Mouse (Mus musculus) heart, postnatal 10 days (tissue): ENCODE data around the gene Nrn1l. TPM values are rescaled to one million over a fixed set of nuclear protein-coding genes. Genes with fewer than 3 reads are reported as not detected.
A peak's percentile ranks its signal among the peaks of the same experiment; 100 is the strongest.

Experiments used
- DNase-seq, 2 experiments: peaks; one replicate each; pipeline ENCODE4 v3.0.0; 2021
- intact Hi-C: fragments of 180-260 bp; cut with DNase I; formaldehyde crosslinking; loops from one replicate; pipeline ENCODE4 v1.15.1; 2025
- total RNA-seq, 2 experiments: library from RNA; stranded (reverse); gene quantifications; 2 replicates each; pipeline ENCODE4 v1.2.3; 2021

The Nrn1l gene
- not detected for total RNA-seq

DNA sequence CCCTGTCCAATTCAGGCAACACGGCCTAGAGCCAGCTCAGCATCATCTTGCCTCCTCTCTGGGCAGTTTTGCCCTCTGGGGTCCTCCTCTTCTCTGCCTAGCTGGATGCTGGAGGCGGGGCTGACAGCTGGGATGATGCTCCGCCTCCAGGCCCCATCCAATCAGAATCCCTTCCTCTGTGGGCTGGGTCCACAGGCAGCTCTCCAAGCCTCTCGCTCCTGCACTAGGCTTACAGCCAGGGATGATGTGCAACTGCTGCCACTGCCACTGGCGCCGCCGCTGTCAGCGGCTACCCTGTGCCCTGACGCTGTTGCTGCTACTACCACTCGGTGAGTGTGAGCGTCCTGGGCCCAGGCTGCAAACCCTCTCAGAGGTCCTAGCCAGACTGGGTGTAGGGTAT lies at the start of gene Nrn1l:
TSS of gene Nrn1l (plus strand) at position 229 of the 400 bp plus-strand sequence.
- intact Hi-C loops, result no loop called here

DNA sequence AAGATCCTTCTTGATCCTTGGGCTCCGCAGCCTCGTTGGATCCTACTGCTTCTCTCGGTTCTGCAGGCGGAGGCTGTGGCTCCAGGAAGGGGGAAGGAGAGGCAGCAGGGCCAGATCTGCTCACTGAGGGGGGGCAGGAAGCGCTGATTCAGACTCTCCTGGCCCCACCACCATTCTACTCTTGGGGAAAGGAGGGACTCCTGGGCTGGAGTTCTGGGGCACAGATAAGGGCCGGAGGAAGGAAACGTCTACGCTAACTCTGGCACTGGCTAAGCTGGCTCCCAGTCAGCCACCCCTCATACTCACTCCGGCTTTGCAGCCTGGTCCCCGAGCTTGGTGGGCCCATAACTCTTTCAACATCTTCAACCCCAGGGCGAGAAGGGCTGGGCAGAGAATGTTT lies 46.7 kb upstream of the Nrn1l start:
- no peak for DNase-seq
- intact Hi-C loops, result no loop called here

More for the DNA sequence above, at the start of gene Nrn1l:
- DNase-seq, result peak; percentile 86 to 88

DNA sequence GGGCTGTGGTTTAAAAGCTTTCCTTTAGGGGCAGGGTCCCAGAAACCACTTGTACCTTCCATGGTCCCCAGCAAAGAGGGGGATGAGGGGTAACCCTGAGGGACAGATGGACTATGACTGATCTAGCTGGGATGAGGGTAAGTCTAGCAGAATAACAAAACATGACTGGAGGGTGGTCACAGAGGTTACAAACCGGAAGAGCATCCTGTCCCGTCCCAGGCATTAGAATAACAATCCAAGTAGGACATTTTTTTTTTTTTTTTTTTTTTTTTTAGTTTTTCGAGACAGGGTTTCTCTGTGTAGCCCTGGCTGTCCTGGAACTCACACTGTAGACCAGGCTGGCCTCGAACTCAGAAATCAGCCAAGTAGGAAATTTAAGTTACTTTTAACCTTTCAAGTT lies 43.4 kb upstream of the Nrn1l start:
- no peak for DNase-seq
- intact Hi-C loops, result loop anchor here (5.0 kb wide), 1 partner anchor 143 kb away; the partner anchor contains the start of genes 4933405L10Rik and Enkd1

DNA sequence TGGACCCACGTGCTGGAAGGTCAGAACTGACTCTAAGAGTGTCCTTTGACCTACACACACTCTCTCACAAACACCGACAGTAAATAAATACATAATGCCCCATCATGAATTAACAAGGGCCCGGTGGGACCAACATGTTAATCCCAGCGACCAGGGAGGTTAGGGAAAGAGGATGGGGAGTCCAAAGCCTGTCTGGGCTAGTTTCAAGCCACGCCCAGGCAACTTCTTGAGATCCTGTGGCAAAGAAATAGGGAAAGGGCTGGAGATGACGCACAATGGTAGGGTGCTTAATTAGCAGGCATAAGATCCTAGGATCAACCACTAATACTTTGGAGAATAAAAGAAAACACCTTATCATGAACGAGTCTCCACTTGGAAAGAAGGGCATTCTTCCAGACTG lies 42.8 kb upstream of the Nrn1l start:
- DNase-seq, result no peak
- intact Hi-C loops, result loop anchor here (5.0 kb wide), 1 partner anchor 143 kb away; the partner anchor contains the start of genes 4933405L10Rik and Enkd1

DNA sequence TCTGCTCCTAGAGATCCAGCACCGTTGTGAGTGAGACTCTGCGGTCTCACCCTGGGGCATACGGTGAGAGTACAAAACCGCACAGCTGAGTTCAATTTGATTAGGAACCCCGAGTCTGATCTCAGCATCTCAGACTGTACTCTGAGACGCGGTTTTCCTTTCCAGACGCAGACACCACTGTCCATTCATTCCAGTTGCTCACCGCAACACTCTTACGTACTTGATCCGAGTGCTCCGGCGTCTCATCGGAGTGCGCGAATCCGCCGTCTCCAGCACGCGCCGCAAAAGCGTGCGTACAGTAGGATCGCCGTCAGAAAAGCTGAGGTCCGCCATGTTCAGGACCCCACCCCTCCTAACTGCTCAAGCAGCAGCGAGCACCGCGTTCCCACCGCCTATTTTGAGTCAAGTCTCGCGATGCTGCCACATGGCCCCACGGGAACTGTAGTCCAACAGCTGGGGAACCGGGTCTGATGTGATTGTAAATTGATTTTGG lies 41.7 kb upstream of the Nrn1l start:
- intact Hi-C loops, result loop anchor here (5.0 kb wide), 1 partner anchor 144 kb away; the partner anchor contains the start of genes 4933405L10Rik and Enkd1
- DNase-seq, result peak; percentile 93 to 94

DNA sequence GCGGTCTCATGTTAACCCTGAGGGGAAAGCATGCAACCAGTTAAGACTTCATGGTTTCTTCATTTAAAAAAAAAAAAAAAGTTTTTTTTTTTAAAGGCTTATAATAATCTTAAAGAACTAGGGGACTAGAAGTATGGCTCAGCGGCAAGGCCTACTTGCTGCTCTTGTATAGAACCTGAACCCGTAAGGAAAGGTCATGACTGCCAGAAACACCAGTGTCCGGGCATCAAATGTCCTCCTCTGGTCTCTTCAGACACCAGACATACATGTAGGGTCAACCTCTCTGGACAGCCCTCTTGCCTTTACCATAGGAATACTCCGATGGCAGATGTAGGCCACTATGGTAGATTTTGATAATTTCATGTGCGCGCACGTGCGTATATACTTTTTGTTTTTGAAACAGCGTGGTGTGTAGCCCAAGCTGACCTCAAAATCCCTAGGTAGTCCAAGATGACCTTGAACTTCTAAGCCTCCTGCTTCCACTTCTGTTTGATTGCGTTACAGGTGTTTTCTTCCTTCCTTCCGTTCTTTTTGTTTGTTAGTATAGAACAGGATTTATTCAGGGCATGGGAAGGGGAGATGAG lies 41.1 kb upstream of the Nrn1l start:
- intact Hi-C loops, result loop anchor here (5.0 kb wide), 1 partner anchor 145 kb away; the partner anchor contains the start of genes 4933405L10Rik and Enkd1
- DNase-seq, result peak in 1 of 2 experiments; percentile 14

DNA sequence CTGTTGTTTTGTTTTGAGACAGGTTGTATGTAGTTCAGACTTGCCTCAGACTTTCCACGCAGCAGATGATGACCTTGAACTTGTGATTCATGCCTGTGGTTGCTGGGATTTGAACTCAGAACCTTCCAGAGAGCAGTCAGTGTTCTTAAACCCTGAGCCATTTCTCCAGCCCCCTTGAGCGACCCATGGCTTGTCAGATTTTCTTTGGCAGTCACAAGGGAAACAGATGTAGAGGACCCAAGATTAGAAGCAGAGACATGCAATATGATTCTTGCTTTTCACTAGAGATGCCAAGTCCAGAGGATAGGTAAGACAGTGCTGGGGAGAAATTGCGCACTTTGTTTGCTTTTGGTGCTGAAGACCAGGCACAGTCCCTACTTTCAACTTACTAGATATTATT lies 40.2 kb upstream of the Nrn1l start, which contains the start of gene Cenpt:
TSS of gene Cenpt (minus strand) at position 101 of the 400 bp plus-strand sequence.
- intact Hi-C loops, result loop anchor here (5.0 kb wide), 1 partner anchor 146 kb away; the partner anchor contains the start of genes 4933405L10Rik and Enkd1
- no peak for DNase-seq

DNA sequence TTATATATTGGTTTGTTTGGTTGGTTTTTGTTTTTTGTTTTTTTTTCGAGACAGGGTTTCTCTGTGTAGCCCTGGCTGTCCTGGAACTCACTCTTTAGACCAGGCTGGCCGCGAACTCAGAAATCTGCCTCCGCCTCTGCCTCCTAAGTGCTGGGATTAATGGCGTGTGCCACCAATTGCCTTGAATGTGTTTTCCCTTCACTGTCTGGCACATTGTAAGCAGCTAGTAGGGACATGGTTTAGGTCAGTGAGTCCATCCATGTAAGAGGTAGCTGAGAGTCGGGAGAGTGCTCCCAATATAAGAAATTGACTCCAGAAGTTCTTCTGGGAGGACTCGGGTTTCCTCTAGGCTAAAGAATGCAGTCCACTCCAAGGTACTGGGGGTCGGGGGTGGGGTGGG lies 39.1 kb upstream of the Nrn1l start:
- no peak for DNase-seq
- intact Hi-C loops, result loop anchor here (5.0 kb wide), 1 partner anchor 147 kb away; the partner anchor contains the start of genes 4933405L10Rik and Enkd1

DNA sequence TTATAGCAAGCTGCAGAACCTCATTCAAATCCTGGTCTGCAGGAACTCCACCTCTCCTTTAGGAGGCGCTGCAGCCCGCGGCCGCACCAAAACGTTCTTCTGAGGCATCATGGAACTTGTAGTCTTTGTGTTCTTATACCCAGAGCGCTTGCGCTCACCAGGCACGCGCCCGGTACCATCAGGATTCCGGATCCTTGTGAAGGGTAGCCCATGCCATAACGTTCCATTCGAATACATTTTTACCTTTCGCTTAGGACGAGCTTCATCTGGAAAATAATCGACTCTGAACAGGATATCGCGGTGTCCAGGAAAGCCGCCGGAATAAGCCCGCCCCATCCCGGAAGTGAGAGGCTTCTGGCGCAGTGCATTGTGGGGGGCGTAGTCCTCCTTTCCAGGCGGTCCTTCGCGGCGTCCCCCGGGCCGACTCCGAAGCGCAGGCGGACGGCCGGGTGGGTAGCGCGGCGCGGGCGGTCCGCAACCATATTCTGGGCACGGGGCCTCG lies 38.6 kb upstream of the Nrn1l start, which contains the start of gene Thap11:
TSS of gene Thap11 (plus strand) at position 418 of the 502 bp plus-strand sequence.
- intact Hi-C loops, result loop anchor here (5.0 kb wide), 1 partner anchor 147 kb away; the partner anchor contains the start of genes 4933405L10Rik and Enkd1
- peak; percentile 95 to 97 for DNase-seq

DNA sequence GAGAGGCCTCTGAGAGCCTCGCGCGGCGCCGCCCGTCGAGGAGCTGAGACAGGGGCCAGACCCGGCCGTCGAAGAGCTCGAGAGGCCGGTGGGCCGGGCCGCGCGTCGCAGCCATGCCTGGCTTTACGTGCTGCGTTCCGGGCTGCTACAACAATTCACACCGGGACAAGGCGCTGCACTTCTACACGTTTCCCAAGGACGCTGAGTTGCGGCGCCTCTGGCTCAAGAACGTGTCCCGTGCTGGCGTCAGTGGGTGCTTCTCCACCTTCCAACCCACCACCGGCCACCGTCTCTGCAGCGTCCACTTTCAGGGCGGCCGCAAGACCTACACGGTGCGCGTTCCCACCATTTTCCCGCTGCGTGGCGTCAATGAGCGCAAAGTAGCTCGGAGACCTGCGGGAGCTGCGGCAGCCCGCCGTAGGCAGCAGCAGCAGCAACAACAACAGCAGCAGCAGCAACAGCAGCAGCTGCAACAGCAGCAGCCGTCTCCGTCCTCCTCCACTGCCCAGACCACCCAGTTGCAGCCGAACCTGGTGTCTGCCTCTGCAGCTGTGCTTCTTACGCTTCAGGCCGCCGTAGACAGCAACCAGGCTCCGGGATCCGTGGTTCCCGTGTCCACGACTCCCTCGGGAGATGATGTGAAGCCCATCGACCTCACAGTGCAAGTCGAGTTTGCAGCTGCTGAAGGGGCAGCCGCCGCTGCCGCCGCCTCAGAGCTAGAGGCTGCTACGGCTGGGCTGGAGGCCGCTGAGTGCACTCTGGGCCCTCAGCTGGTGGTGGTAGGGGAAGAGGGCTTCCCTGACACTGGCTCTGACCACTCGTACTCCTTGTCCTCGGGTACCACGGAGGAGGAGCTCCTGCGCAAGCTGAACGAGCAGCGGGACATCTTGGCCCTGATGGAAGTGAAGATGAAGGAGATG lies 37.9 kb upstream of the Nrn1l start:
- DNase-seq, result peak in 1 of 2 experiments; percentile 71

DNA sequence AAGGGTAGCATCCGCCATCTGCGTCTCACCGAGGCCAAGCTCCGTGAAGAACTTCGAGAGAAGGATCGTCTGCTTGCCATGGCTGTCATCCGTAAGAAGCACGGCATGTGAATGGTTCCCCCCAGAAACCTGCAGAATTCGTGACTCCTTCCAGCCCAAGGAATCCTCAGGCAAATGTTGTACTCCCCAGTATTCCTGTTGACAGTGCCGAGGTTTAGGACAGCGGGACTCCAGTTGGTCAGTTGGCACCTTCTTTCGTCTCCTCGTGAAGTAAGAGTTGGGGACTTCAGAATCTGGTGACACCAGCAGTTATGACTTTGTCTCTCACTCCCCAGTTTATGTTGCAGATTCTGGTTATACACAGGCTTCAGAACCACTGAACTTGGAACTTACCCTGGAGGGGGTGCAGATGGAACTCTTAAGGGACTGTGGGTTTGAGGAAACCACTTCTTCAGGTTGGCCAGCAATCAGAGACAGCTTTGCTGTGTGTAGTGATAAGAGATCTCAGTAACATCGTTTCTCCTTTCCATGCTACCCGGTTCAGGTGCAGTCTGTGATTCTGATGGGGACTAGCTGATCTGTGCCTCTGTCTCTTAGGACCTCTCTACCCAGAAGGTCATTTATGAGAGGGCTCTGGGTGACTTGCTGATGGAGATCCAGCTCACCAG lies 37.1 kb upstream of the Nrn1l start:
- DNase-seq, result no peak
- intact Hi-C loops, result no loop called here

More for the DNA sequence above, 37.9 kb upstream of the Nrn1l start:
- intact Hi-C loops, result no loop called here

DNA sequence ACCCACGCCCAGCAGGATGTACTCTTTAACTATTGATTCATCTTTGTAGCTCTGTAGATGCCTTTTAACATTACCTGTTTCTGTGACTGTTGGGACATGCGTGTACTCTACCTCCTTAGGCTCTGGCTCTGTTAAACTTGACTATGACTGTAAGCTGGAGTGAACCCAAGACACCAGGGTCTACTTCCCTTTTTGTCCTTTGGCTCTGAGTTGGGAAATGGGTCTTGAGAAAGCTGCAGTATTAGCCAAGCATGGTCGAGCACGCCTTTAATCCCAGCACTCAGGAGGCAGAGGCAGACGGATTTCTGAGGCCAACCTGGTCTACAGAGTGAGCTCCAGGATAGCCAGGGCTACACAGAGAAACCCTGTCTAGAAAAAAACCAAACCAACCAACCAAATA lies 34.9 kb upstream of the Nrn1l start:
- intact Hi-C loops, result no loop called here
- DNase-seq, result no peak

DNA sequence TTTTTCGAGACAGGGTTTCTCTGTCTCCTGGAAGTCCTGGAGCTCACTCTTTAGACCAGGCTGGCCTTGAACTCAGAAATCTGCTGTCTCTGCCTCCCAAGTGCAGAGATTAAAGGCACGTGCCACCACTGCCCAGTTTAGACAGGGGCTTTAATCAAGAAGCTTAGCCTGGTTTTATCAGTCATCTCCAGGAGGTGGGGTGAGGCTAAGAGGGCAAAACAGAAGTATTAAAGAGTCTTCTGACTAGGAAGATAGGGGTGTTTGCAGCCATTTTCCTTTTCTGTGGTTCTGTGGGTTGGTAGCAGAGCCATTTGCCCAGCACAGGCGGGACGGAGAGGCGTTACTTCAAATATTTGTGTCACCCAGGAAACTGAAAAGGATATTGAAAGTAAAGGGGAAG lies 34.1 kb upstream of the Nrn1l start:
- intact Hi-C loops, result no loop called here
- DNase-seq, result no peak

DNA sequence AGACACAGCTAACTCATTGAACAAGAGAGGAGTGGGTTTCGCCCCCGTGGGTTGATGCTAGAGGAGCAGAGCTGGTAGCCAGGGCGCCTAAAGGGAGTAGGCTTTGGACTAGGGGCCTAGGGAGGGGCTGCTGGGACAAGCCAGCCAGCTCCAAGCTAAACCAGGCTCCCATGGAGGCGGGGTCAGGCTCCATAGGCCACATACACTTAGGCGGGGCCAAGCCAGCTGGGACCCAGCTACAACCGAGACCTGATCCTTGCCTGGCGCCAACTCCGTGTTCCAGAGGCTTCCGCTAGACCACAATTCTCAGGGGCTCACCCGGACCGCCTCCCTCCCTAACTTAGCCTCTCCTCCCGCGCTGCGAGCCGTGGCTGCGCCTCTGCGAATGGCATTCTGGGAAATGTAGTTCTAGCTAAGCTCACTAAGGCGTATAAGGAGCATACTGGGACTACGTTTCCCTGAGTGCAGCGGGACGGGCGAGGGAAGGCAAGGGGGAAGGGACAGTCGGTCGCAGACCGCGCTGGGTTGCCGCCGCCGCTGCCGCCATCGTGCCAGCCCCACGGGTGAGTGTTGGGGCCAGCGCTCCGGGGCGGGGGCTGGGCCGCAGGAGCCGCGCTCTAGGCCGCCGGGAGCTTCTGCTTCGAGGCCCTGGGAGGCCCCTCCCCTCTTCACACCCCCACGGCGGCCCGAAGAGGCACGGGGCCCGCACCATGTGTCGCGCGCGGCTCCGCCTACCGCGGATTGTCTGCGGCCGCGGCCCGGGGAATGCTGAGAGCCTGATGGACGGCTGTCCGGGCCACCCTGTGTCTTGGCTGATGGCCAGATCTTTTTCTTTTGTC lies 33.0 kb upstream of the Nrn1l start, which contains the start of gene Nutf2:
TSS of gene Nutf2 (plus strand) at position 438 of the 839 bp plus-strand sequence.
- peak; percentile 95 to 98 for DNase-seq
- intact Hi-C loops, result loop anchor here (2.0 kb wide), 2 partner anchors 20 to 38 kb away; partner anchors contain the start of gene Edc4

DNA sequence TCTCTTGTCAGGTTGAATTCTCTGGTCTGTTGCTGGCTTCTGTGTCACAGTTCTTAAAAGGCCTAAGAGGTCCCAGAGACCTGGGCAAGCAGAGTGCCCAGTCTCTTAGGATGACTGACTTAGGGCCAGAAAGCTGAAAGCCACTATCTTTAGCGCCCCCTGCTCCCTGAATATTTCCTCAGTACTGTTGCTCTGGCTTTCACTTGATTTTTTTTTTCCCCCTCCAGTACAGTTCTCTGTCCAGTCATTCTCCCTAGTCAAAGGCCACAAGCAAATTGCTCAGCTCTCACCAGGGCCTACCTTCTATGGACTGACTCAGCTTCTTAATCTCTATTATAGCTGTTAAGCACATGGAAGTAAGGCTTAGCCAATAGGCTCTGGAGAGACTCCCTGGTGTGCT lies 31.4 kb upstream of the Nrn1l start:
- DNase-seq, result peak; percentile 22 to 31
- intact Hi-C loops, result loop anchor here (2.0 kb wide), 2 partner anchors 19 to 37 kb away; partner anchors contain the start of gene Edc4

DNA sequence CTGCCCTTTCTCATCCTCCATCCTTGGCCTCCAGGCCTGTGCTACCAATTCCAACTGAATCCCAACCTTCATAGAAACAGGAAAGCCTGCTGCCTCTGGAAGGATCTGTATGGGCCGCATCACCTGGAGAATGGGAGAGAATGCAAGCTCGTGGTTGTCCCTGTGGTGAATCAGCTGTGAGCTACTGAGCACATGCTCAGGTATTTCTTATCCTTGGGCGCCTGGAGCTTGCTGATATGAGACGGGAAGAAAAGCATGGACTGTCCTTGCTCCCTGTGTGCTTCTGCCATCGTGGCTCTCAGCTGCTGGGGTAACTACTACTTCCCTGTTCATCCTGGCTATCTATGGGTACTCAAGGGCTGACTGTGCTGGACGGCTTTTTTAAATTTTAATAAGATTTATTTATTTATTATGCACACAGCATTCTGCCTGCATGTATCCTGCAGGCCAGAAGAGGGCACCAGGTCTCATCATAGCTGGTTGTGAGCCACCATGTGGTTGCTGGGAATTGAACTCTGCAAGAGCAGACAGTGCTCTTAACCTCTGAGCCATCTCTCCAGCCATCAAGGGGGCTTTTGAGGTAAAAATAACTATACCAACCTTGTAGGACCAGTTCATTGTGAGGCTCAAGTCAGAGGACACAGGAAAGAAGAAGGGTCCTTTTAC lies 26.9 kb upstream of the Nrn1l start:
- intact Hi-C loops, result no loop called here

DNA sequence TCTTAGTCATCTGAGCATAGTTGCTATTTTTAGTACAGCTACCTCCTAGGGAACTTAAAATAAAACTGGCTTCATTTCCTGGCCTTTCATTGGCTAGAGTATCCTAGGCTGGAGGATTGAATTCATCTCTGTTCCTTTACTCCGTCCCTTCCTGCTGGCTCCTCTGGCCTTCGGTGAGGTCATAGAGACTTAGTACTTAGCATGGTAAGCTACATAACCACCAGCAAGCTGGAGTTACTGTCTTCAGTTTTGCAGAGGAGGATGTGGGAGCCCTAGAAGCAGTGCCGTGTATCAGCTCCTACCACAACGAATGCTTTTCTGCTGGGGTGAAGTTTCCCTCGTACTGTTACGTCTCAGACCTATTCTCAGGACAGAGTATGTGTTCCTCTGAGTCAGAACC lies 19.1 kb upstream of the Nrn1l start:
- DNase-seq, result peak; percentile 60 to 66
- intact Hi-C loops, result no loop called here

More for the DNA sequence above, 26.9 kb upstream of the Nrn1l start:
- no peak for DNase-seq
